Mouse (Mus musculus) megakaryocyte, embryonic 14.5 days (primary cell): ENCODE measurements at regions not wholly inside any gene's neighbourhood (a gene's known extent, or its start where the extent isn't known, plus 50 kb on each side); places are given as distances from the start of the nearest gene placed in this dataset.

Source experiments
- FLI1 ChIP-seq: IDR thresholded peaks from 2 replicates; pipeline ENCODE4 v1.6.1; 2012; ENCODE audit warnings: low read length, inconsistent platforms, mixed read lengths
- GATA1 ChIP-seq: IDR thresholded peaks from 3 replicates; pipeline ENCODE4 v1.6.1; 2012; ENCODE audit warnings: mixed read lengths, low read length, inconsistent platforms, borderline replicate concordance

DNA sequence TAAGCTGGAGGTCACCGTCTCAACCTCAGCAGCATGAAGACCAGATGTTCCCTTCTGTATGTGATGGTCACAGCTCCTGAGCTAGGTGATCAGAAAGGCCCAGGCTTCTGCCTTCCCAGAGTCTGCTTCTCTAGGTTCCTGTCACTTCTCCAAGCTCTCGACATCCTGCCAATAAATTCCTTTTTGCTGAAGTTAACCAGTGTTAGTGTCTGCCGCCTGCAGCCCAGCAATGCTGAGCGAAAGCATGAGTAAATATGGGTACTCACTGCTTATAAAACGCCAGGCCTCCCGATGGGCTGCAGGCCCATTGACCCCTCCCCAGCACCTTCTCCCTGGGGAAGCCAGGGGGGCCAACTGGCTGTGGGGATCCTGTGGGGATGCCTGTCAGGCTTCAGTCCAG is 229.4 kb upstream of the Zmiz1 start:
- no peak for TF ChIP-seq GATA1
- TF ChIP-seq FLI1 = no peak
